Mouse (Mus musculus) liver (tissue): ENCODE data around the gene Pnpla5.
"Not testable (repeated sequence)": the region's sequence is repeated elsewhere in the genome, so short reads cannot be mapped to it uniquely, and the experiment has no call there.

Experiments used
- DNase-seq: peaks from one replicate; pipeline ENCODE4 v3.0.0-alpha.2; 2020; ENCODE audit warnings: mixed read lengths

Gene Pnpla5

DNA sequence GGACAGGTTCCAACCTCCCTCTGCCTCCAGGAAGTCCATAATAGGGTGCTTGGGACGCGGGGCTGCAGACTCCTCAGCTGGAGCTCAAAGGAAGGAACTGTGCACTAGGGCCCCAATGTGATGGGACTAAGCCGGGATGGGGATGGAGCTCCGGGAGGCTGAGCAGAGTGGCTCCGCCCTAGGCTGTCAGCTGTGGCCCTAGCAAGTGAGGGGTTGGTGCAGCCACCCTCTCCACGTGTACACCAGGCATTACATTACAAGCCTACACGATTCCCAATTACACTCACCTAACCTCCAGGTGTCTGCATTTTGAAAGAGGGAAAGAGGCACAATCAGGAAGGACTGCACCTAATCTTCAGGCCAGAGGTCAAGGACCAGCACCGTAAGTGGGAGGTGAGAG is at the start of gene Pnpla5:
Gene Pnpla5 (minus strand): TSS at position 101 of the 400 bp plus-strand sequence.
- no peak for DNase-seq

- DNase-seq, result no peak
These were observed 48.2 kb upstream of the Pnpla5 start for GRCm38 (mm10) chr15:84171166-84171565.

GRCm38 (mm10) chr15:84169511-84169910 is 46.5 kb upstream of the Pnpla5 start:
- no peak for DNase-seq

- peak; percentile 63 for DNase-seq
These were observed 45.5 kb upstream of the Pnpla5 start for GRCm38 (mm10) chr15:84168170-84169161.

GRCm38 (mm10) chr15:84167600-84167999 is 44.6 kb upstream of the Pnpla5 start, which contains the start of gene Pnpla3:
Gene Pnpla3 (plus strand): TSS chr15:84167837.
- DNase-seq, result peak; percentile 91

DNA sequence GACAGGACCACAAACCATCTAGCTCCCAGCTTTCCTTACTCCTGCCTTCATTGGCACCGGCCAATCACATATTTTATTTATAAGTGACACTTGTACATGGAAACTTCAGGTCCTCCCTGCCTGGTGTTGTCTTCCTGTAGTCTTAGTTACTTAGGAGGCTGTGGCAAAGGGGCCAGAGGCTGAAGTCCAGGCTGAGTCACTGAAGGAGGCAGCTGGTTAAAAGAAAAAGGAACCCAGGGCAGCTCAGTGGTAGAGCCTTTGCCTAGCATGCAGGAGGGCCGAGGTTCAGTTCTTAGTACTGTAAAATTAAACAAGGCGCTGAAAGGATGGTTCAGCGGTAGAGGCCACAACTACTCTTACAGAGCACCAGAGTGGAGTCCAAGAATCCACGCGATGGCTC is 43.8 kb upstream of the Pnpla5 start:
- DNase-seq, result no peak

DNA sequence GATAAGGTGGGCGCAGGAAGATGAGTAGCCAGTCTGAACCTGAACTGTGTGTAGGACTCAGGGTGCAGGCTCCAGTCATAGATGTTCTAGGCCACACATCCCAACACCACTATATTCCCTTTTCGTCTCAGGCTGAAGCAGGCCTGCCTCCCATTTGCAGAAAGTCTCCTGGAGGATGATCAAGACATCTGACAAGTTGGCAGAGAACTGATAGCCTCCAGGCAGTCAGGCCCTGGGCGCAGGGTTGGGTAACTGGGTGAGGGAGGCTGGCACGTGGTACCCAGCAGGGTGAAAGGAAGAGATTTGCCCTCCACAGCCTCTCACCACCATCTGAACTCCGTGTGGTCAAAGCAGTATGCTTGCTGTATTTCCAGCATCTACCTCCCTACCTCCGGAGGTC is 38.9 kb upstream of the Pnpla5 start:
- no peak for DNase-seq

DNA sequence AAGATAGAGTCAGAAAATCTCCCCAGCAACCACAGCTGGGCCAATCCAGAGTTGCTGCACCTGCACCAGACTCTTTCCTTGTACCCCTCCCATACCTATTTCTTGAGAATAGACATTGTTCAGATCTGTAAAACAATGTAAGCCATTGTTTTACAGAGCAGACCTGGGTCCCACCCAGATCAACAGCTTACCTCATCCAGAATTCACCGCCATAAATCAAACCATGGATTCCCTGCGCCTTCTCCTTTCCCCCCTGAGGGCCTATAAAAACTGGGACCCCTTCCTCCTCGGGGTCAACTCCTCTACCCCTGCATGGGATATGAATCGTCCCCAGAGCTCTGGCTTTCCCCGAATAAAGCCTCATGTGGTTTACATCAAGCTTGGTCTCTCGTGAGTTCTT is 34.6 kb upstream of the Pnpla5 start:
- not testable (repeated sequence) for DNase-seq

DNA sequence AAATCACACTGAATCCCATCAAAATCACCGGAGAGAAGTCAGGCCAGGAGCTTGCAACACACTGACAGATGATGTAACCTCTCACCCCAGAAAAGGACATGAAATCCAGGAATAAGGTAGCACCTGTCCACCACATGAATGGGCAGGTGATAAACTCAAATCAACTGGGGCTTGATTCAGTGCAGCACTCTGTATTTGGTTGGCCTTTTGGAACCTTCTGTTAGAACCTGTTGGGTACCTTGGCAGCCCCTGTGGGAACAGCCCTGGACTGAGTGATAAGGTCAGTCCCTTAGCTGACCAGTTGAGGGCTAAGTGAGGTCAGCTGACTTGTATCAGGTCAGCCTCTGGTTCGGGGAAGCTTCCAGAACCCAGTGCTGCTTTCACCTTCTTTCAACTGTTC is 33.2 kb upstream of the Pnpla5 start:
- no peak for DNase-seq

- no peak for DNase-seq
These were observed 18.0 kb upstream of the Pnpla5 start for GRCm38 (mm10) chr15:84140929-84141328.

DNA sequence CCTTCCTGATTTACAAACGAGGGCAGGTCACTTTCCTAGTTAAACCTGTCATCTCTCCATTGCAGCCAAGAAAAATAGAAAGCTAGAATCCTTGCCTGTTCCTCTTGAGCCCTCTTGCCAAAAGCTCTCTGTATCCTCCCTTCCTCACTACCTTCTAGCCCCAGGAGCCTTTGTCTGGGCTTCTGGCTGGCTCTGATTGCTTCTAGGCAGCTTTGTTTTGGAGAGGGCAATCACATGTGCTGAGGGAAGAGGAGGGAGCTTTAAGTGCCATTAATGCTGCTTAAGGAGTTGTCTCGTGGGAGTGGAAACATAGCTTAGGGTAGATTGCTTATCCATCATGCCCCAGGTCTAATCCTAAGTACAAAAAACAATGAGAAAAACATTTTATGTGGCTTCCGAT is 17.1 kb upstream of the Pnpla5 start:
- DNase-seq, result no peak

GRCm38 (mm10) chr15:84139592-84140005 is 16.6 kb upstream of the Pnpla5 start:
- no peak for DNase-seq

DNA sequence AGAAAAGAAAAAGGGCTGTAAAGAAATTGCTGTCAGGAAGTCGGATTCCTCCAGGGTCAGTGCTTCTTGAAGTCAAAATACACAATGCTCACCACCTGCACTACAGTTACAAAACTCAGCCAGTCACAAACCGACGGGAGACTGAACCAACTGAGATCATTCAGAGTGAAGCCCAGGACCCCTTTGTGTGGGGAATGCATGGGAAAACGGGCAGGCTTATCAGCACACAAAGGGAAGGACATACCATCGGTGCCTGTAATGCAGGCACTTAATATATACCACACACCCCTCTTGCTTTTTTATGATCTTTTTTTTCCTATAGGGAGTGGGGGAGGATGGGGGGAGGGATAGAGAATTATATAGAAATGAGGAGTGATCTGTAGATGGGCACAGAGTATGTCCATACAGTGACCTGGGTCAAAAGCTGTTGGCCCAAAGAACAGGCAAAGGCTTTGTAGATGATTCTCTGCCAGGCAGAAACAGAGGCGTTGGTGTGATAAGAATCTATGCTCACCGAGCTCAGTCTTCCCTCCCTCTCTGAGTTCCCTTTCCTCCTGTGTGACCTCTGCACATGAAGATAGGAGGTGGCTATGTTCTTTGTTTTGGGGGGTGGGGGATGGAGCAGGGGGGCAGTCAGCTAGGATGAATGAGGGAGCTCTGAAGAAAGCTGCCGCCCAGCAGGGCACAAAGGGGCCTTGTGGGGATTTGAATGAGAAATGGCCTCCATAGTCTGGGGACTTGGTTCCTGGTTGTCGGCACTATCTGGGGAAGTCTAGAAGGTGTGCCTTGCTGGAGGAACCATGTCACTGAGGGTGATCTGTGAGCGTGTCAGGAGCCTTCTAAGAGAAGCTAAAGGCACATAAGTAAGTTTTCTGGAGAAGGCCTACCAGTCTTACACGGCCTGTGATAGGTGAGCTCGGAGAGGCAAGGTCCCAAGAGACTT is 13.8 kb upstream of the Pnpla5 start:
- no peak for DNase-seq

GRCm38 (mm10) chr15:84135472-84135871 is 12.5 kb upstream of the Pnpla5 start:
- DNase-seq, result peak; percentile 47

GRCm38 (mm10) chr15:84133440-84133839 is 10.5 kb upstream of the Pnpla5 start:
- DNase-seq, result no peak

DNA sequence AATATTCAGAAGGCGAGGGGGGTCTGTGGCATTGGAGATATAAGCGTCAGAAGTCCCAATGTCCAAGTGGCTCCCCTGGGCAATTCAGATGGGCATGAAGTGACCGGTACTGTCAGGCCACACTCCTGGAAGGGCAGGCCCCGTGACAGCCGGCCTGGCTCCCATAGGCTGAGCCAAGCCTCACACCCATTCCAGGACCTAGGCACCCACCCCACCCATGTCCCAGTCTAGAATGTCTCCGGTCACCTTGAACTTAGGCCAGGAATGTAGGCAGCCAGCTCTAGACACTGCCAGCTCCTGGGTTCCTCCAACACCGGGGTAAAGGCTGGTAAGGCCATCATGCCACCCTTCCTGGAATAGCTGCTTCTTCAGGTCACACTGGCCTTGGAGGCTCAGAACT is 9.0 kb upstream of the Pnpla5 start:
- no peak for DNase-seq

DNA sequence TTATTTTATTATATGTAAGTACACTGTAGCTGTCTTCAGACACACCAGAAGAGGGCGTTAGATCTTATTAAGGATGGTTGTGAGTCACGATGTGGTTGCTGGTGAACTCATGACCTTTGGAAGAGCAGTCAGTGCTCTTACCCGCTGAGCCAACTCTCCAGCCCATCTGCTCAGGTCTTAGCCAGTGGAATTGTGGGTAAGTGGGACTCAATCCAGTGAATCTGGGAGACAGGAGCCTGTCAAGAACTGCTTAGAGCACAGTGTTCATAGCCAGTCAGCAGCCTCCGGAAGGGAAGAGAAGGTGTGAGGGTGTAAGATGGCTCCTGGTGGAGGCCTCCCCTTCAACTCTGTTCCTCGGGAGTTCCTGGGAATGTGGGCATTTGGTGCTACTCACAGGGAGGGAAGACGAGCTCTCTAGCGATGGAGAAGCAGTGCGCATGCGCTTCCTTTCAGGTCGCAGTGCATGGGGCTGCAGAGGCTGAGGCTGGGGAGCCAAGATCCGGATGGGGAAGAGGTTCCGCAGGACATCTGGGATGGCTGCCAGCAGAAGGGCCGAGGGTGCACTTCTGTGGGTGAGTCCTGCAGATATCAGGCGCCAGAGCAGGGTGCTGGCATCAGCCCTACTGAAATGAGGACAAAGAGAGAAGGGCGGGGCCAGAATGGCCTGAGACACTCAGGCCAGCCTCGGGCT is 8.3 kb upstream of the Pnpla5 start:
- peak; percentile 8 for DNase-seq

DNA sequence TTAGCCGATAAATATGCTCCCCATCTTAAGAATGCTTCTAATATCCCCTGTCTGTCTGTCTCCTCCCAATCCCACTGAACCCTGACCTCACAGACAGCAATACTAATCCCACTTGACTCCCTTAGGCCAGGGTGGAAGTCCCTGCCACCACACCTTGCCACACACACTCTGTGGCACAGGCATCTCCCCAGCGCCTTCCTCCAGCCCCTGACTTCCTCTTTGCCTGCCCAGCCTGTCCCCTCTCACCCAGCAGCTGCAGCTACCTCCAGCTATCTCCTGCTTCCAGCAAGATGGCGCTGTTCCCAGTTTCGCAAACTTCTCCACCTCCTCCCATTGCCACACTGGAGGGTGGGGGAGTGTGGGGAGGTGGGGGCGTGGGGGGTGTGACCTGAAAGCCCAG is 3.9 kb upstream of the Pnpla5 start:
- DNase-seq, result no peak

- DNase-seq, result no peak
These were observed 3.5 kb upstream of the Pnpla5 start for GRCm38 (mm10) chr15:84126447-84126846.

GRCm38 (mm10) chr15:84124086-84124485 is 1.1 kb upstream of the Pnpla5 start:
- no peak for DNase-seq

DNA sequence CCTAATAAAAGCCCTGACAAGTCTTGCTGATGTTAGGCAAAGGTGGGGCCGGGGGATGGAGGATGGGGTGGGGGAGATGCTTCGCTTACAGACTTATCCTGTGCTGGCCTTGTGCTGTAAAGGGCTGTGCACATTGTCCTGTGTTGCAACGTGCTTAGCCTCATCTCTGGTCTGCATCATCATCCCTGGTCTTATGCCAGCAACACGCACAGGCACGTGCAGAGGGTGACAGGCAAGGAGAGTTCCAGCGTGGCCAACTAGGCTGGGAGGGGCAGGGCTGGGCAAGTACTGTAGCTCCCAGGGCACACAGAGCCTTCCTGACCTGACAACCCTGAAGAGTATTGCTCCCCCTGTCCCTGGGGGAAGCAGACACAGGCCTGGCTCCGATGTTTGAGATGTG is 1.9 kb downstream of the Pnpla5 start:
- DNase-seq, result no peak

- peak; percentile 39 for DNase-seq
These were observed 2.4 kb downstream of the Pnpla5 start for GRCm38 (mm10) chr15:84120612-84121011.

- no peak for DNase-seq
These were observed 6.5 kb downstream of the Pnpla5 start for GRCm38 (mm10) chr15:84116466-84116865.
